Mouse (Mus musculus): ENCODE results near the gene Tjp1. TPM values are rescaled to one million over a fixed set of nuclear protein-coding genes. Genes with fewer than 3 reads are reported as not detected.

Tjp1 gene
- total and polyA plus RNA-seq, 2 experiments from 2014 or later, result 15.0 to 33.9 TPM

- Histone ChIP-seq H3K9ac (replicated peaks; ENCODE audit: low read depth, low read length) (no peak overlapping the region), H3K9me3 (replicated peaks; ENCODE audit: control insufficient read depth, low read length) (no peaks in the 10 kb centered on the region), H3K4me2 (ENCODE audit: low read depth, low read length) (no peak overlapping the region), H3K27ac (ENCODE audit: low read depth) (no peak overlapping the region), H3K4me3 (ENCODE audit: low read depth, low read length) (no peak overlapping the region), H3K27me3 (ENCODE audit: control insufficient read depth, insufficient read depth, low read length) (no peaks in the 10 kb centered on the region), H3K36me3 (replicated peaks; ENCODE audit: control insufficient read depth, insufficient read depth, low read length) (no peaks in the 10 kb centered on the region), H3K4me1 (ENCODE audit: control insufficient read depth, insufficient read depth) (peaks cover 14% of the 10 kb centered on the region; the same call in 1 of the 2 replicates)
- ATAC-seq (ENCODE audit: insufficient read depth, low read depth) (no peak), DNase-seq (ENCODE audit: low spot score) (no peak)
- 79% methylated on average over 3 of the region's 3 CpGs for WGBS
- TF ChIP-seq CTCF (IDR thresholded peaks at IDR 0.05; ENCODE audit: low read depth) (no peak), EP300 (IDR thresholded peaks at IDR 0.05; ENCODE audit: low read depth) (no peak)
Observed at GRCm38 (mm10) chr7:65452246-65452645, 75.3 kb downstream of the Tjp1 start.

- no peak overlapping the region for H3K4me3 ChIP-seq (ENCODE audit: low read depth, low read length)
- no peak overlapping the region for H3K9ac ChIP-seq (replicated peaks; ENCODE audit: low read depth, low read length)
- TF ChIP-seq EP300 (IDR thresholded peaks at IDR 0.05; ENCODE audit: low read depth), result no peak
- no peak for TF ChIP-seq CTCF (IDR thresholded peaks at IDR 0.05; ENCODE audit: low read depth)
- 0 out of 2 replicates have a peak, but pooled peaks cover 3% of the 10 kb centered on the region for H3K4me1 ChIP-seq (ENCODE audit: control insufficient read depth, insufficient read depth)
- ATAC-seq (ENCODE audit: insufficient read depth, low read depth) (no peak), DNase-seq (ENCODE audit: low spot score) (no peak)
- H3K4me2 ChIP-seq (ENCODE audit: low read depth, low read length), result no peak overlapping the region
- WGBS, result 70% methylated on average over 5 of the region's 5 CpGs
- no peaks in the 10 kb centered on the region for H3K36me3 ChIP-seq (replicated peaks; ENCODE audit: control insufficient read depth, insufficient read depth, low read length)
- no peaks in the 10 kb centered on the region for H3K9me3 ChIP-seq (replicated peaks; ENCODE audit: control insufficient read depth, low read length)
- H3K27ac ChIP-seq (ENCODE audit: low read depth), result no peak overlapping the region
- no peaks in the 10 kb centered on the region for H3K27me3 ChIP-seq (ENCODE audit: control insufficient read depth, insufficient read depth, low read length)
Observed at GRCm38 (mm10) chr7:65450158-65450557, 77.4 kb downstream of the Tjp1 start.

GRCm38 (mm10) chr7:65441505-65441904 is 86.1 kb downstream of the Tjp1 start:
- TF ChIP-seq EP300 (IDR thresholded peaks at IDR 0.05; ENCODE audit: low read depth), result no peak
- no peak for TF ChIP-seq CTCF (IDR thresholded peaks at IDR 0.05; ENCODE audit: low read depth)
- Histone ChIP-seq H3K4me1 (ENCODE audit: control insufficient read depth, insufficient read depth) (no peaks in the 10 kb centered on the region; the same call in 1 of the 2 replicates), H3K4me3 (ENCODE audit: low read depth, low read length) (no peak overlapping the region), H3K36me3 (replicated peaks; ENCODE audit: control insufficient read depth, insufficient read depth, low read length) (no peaks in the 10 kb centered on the region), H3K27ac (ENCODE audit: low read depth) (no peak overlapping the region), H3K27me3 (ENCODE audit: control insufficient read depth, insufficient read depth, low read length) (no peaks in the 10 kb centered on the region), H3K9ac (replicated peaks; ENCODE audit: low read depth, low read length) (no peak overlapping the region), H3K4me2 (ENCODE audit: low read depth, low read length) (no peak overlapping the region), H3K9me3 (replicated peaks; ENCODE audit: control insufficient read depth, low read length) (no peaks in the 10 kb centered on the region)
- ATAC-seq (ENCODE audit: insufficient read depth, low read depth) (no peak), DNase-seq (ENCODE audit: low spot score) (no peak)
- 63% methylated on average over 4 of the region's 4 CpGs for WGBS

GRCm38 (mm10) chr7:65439518-65439917 is 88.1 kb downstream of the Tjp1 start:
- TF ChIP-seq EP300 (IDR thresholded peaks at IDR 0.05; ENCODE audit: low read depth) (no peak), CTCF (IDR thresholded peaks at IDR 0.05; ENCODE audit: low read depth) (no peak)
- Histone ChIP-seq H3K9ac (replicated peaks; ENCODE audit: low read depth, low read length) (no peak overlapping the region), H3K4me2 (ENCODE audit: low read depth, low read length) (no peak overlapping the region), H3K27ac (ENCODE audit: low read depth) (no peak overlapping the region), H3K4me3 (ENCODE audit: low read depth, low read length) (no peak overlapping the region), H3K4me1 (ENCODE audit: control insufficient read depth, insufficient read depth) (no peaks in the 10 kb centered on the region; the same call in 1 of the 2 replicates), H3K27me3 (ENCODE audit: control insufficient read depth, insufficient read depth, low read length) (no peaks in the 10 kb centered on the region), H3K9me3 (replicated peaks; ENCODE audit: control insufficient read depth, low read length) (no peaks in the 10 kb centered on the region), H3K36me3 (replicated peaks; ENCODE audit: control insufficient read depth, insufficient read depth, low read length) (no peaks in the 10 kb centered on the region)
- no peak for ATAC-seq (ENCODE audit: insufficient read depth, low read depth)
- no peak for DNase-seq (ENCODE audit: low spot score)
- 43% methylated on average over 8 of the region's 8 CpGs for WGBS

- DNase-seq (ENCODE audit: low spot score) (no peak), ATAC-seq (ENCODE audit: insufficient read depth, low read depth) (no peak)
- no peak overlapping the region for H3K4me2 ChIP-seq (ENCODE audit: low read depth, low read length)
- no peak overlapping the region for H3K4me3 ChIP-seq (ENCODE audit: low read depth, low read length)
- no peak overlapping the region for H3K9ac ChIP-seq (replicated peaks; ENCODE audit: low read depth, low read length)
- no peaks in the 10 kb centered on the region for H3K27me3 ChIP-seq (ENCODE audit: control insufficient read depth, insufficient read depth, low read length)
- no peaks in the 10 kb centered on the region for H3K9me3 ChIP-seq (replicated peaks; ENCODE audit: control insufficient read depth, low read length)
- WGBS, result 69% methylated on average over 5 of the region's 5 CpGs
- H3K36me3 ChIP-seq (replicated peaks; ENCODE audit: control insufficient read depth, insufficient read depth, low read length), result no peaks in the 10 kb centered on the region
- TF ChIP-seq CTCF (IDR thresholded peaks at IDR 0.05; ENCODE audit: low read depth) (no peak), EP300 (IDR thresholded peaks at IDR 0.05; ENCODE audit: low read depth) (no peak)
- H3K27ac ChIP-seq (ENCODE audit: low read depth), result no peak overlapping the region
- no peaks in the 10 kb centered on the region; the same call in 1 of the 2 replicates for H3K4me1 ChIP-seq (ENCODE audit: control insufficient read depth, insufficient read depth)
Observed at GRCm38 (mm10) chr7:65438146-65438545, 89.4 kb downstream of the Tjp1 start.

- ATAC-seq (ENCODE audit: insufficient read depth, low read depth) (no peak), DNase-seq (ENCODE audit: low spot score) (no peak)
- H3K9me3 ChIP-seq (replicated peaks; ENCODE audit: control insufficient read depth, low read length), result no peaks in the 10 kb centered on the region
- 86% methylated on average over 3 of the region's 3 CpGs for WGBS
- H3K27ac ChIP-seq (ENCODE audit: low read depth), result no peak overlapping the region
- H3K27me3 ChIP-seq (ENCODE audit: control insufficient read depth, insufficient read depth, low read length), result no peaks in the 10 kb centered on the region
- H3K36me3 ChIP-seq (replicated peaks; ENCODE audit: control insufficient read depth, insufficient read depth, low read length), result no peaks in the 10 kb centered on the region
- H3K4me2 ChIP-seq (ENCODE audit: low read depth, low read length), result no peak overlapping the region
- H3K9ac ChIP-seq (replicated peaks; ENCODE audit: low read depth, low read length), result no peak overlapping the region
- H3K4me1 ChIP-seq (ENCODE audit: control insufficient read depth, insufficient read depth), result no peaks in the 10 kb centered on the region; the same call in 1 of the 2 replicates
- no peak overlapping the region for H3K4me3 ChIP-seq (ENCODE audit: low read depth, low read length)
- TF ChIP-seq EP300 (IDR thresholded peaks at IDR 0.05; ENCODE audit: low read depth) (no peak), CTCF (IDR thresholded peaks at IDR 0.05; ENCODE audit: low read depth) (no peak)
Observed at GRCm38 (mm10) chr7:65436921-65437320, 90.7 kb downstream of the Tjp1 start.
